Mouse (Mus musculus) MEL (cell line): ENCODE measurements around the gene Col4a1. TPM values are rescaled to one million over a fixed set of nuclear protein-coding genes. Genes with fewer than 3 reads are reported as not detected.

Experiments used
- DNase-seq: peaks from one replicate; pipeline ENCODE4 v3.0.0; 2011; ENCODE audit warnings: low read depth, low spot score
- H3K27ac ChIP-seq: 2 replicates; pipeline ENCODE4 v1.5.1; 2012; ENCODE audit warnings: low read depth, mild to moderate bottlenecking, control low read depth, low read length, moderate library complexity; ENCODE audit not compliant: control insufficient read depth
- H3K27me3 ChIP-seq, 2 experiments: fragments of 150-350 bp in 1 of 2; sonication (generic) in 1 of 2; 2 replicates each; pipeline ENCODE4 v1.6.1; 2012; ENCODE audit warnings: low read length in 2 of 2, mild to moderate bottlenecking in 2 of 2, improper control_type of control experiment in 1 of 2, moderate library complexity in 1 of 2; ENCODE audit not compliant: insufficient read depth in 2 of 2, control insufficient read depth in 1 of 2
- H3K36me3 ChIP-seq, 2 experiments: 2 replicates each; pipeline ENCODE4 v1.6.1; 2012 to 2014; ENCODE audit warnings: low read length in 2 of 2, improper control_type of control experiment in 1 of 2, inconsistent platforms in 1 of 2, mild to moderate bottlenecking in 1 of 2; ENCODE audit not compliant: insufficient read depth in 2 of 2, control insufficient read depth in 1 of 2
- H3K4me1 ChIP-seq, 2 experiments: fragments of 150-350 bp in 1 of 2; sonication (generic) in 1 of 2; 2 replicates each; pipeline ENCODE4 v1.6.1; 2012; ENCODE audit warnings: low read length in 2 of 2, improper control_type of control experiment in 1 of 2, mild to moderate bottlenecking in 1 of 2; ENCODE audit not compliant: insufficient read depth in 2 of 2, control insufficient read depth in 1 of 2
- H3K4me3 ChIP-seq, 2 experiments: fragments of 150-350 bp in 1 of 2; sonication (generic) in 1 of 2; 2 replicates each; pipeline ENCODE4 v1.5.1; 2012; ENCODE audit warnings: low read depth in 2 of 2, low read length in 2 of 2, mild to moderate bottlenecking in 2 of 2, moderate library complexity in 2 of 2, control low read depth in 1 of 2, improper control_type of control experiment in 1 of 2; ENCODE audit not compliant: control insufficient read depth in 1 of 2, insufficient read depth in 1 of 2
- H3K79me2 ChIP-seq: 2 replicates; pipeline ENCODE4 v1.6.1; 2012; ENCODE audit warnings: mild to moderate bottlenecking, low read length, moderate library complexity; ENCODE audit not compliant: control insufficient read depth, poor library complexity, insufficient read depth
- H3K9ac ChIP-seq: 2 replicates; pipeline ENCODE4 v1.6.1; 2012; ENCODE audit warnings: low read depth, mild to moderate bottlenecking, control low read depth, low read length, moderate library complexity; ENCODE audit not compliant: control insufficient read depth, poor library complexity, severe bottlenecking
- H3K9me3 ChIP-seq: fragments of 150-350 bp; sonication (generic); replicated peaks from 2 replicates; pipeline ENCODE4 v1.6.1; 2012; ENCODE audit warnings: mild to moderate bottlenecking, low read length, improper control_type of control experiment, moderate library complexity; ENCODE audit not compliant: insufficient read depth
- CHD1 ChIP-seq: IDR thresholded peaks from 2 replicates; pipeline ENCODE4 v1.6.1; 2012; ENCODE audit warnings: low read depth, mild to moderate bottlenecking, inconsistent platforms, low read length, improper control_type of control experiment
- CHD2 ChIP-seq: IDR thresholded peaks from 2 replicates; pipeline ENCODE4 v1.6.1; 2011; ENCODE audit warnings: low read length, improper control_type of control experiment
- E2F4 ChIP-seq: IDR thresholded peaks from 2 replicates; pipeline ENCODE4 v1.6.1; 2011; ENCODE audit warnings: low read depth, low read length, improper control_type of control experiment, borderline replicate concordance
- ELF1 ChIP-seq: IDR thresholded peaks from 2 replicates; pipeline ENCODE4 v1.6.1; 2014; ENCODE audit warnings: low read depth, mild to moderate bottlenecking, inconsistent platforms, low read length, improper control_type of control experiment, moderate library complexity
- EP300 ChIP-seq, 2 experiments: IDR thresholded peaks; 2 replicates each; pipeline ENCODE4 v1.6.1; 2011; ENCODE audit warnings: improper control_type of control experiment in 2 of 2, low read length in 2 of 2, low read depth in 1 of 2, mild to moderate bottlenecking in 1 of 2
- GABPA ChIP-seq: IDR thresholded peaks from 2 replicates; pipeline ENCODE4 v1.6.1; 2012; ENCODE audit warnings: low read depth, mild to moderate bottlenecking, inconsistent platforms, low read length, improper control_type of control experiment, moderate library complexity
- GATA1 ChIP-seq: IDR thresholded peaks from 2 replicates; pipeline ENCODE4 v1.6.1; 2011; ENCODE audit warnings: low read depth, low read length, improper control_type of control experiment
- HCFC1 ChIP-seq: IDR thresholded peaks from 2 replicates; pipeline ENCODE4 v1.6.1; 2012; ENCODE audit warnings: low read depth, mild to moderate bottlenecking, inconsistent platforms, low read length, improper control_type of control experiment, moderate library complexity
- MAFK ChIP-seq: IDR thresholded peaks from 2 replicates; pipeline ENCODE4 v1.6.1; 2011; ENCODE audit warnings: low read depth, mild to moderate bottlenecking, low read length, improper control_type of control experiment, borderline replicate concordance
- MAX ChIP-seq: IDR thresholded peaks from 2 replicates; pipeline ENCODE4 v1.6.1; 2011; ENCODE audit warnings: low read length, improper control_type of control experiment
- MXI1 ChIP-seq: IDR thresholded peaks from 2 replicates; pipeline ENCODE4 v1.6.1; 2011; ENCODE audit warnings: mild to moderate bottlenecking, low read depth, low read length, improper control_type of control experiment
- MYB ChIP-seq: IDR thresholded peaks from 2 replicates; pipeline ENCODE4 v1.6.1; 2011; ENCODE audit warnings: mild to moderate bottlenecking, low read depth, low read length, improper control_type of control experiment
- MYC ChIP-seq: IDR thresholded peaks from 2 replicates; pipeline ENCODE4 v1.6.1; 2011; ENCODE audit warnings: low read depth, mild to moderate bottlenecking, low read length, improper control_type of control experiment, moderate library complexity
- POLR2A ChIP-seq, 2 experiments: IDR thresholded peaks; 2 replicates each; pipeline ENCODE4 v1.6.1; 2011 to 2012; ENCODE audit warnings: low read length in 2 of 2, mild to moderate bottlenecking in 2 of 2, control low read depth in 1 of 2, improper control_type of control experiment in 1 of 2, low read depth in 1 of 2, moderate library complexity in 1 of 2; ENCODE audit not compliant: control insufficient read depth in 1 of 2, insufficient read depth in 1 of 2, poor library complexity in 1 of 2
- RCOR1 ChIP-seq: IDR thresholded peaks from 2 replicates; pipeline ENCODE4 v1.6.1; 2012; ENCODE audit warnings: low read depth, mild to moderate bottlenecking, inconsistent platforms, low read length, improper control_type of control experiment
- TAL1 ChIP-seq: IDR thresholded peaks from 2 replicates; pipeline ENCODE4 v1.6.1; 2012; ENCODE audit warnings: mild to moderate bottlenecking, inconsistent platforms, low read length, moderate library complexity, mixed read lengths
- TCF12 ChIP-seq: IDR thresholded peaks from 2 replicates; pipeline ENCODE4 v1.6.1; 2014; ENCODE audit warnings: low read depth, mild to moderate bottlenecking, inconsistent platforms, low read length, improper control_type of control experiment, moderate library complexity
- USF2 ChIP-seq, 2 experiments: IDR thresholded peaks; 2 replicates each; pipeline ENCODE4 v1.6.1; 2011 to 2012; ENCODE audit warnings: improper control_type of control experiment in 2 of 2, low read length in 2 of 2, borderline replicate concordance in 1 of 2, inconsistent platforms in 1 of 2, low read depth in 1 of 2, mild to moderate bottlenecking in 1 of 2; ENCODE audit not compliant: insufficient read depth in 1 of 2
- ZC3H11A ChIP-seq: IDR thresholded peaks from 2 replicates; pipeline ENCODE4 v1.6.1; 2012; ENCODE audit warnings: low read depth, mild to moderate bottlenecking, inconsistent platforms, low read length, improper control_type of control experiment
- ZKSCAN1 ChIP-seq: IDR thresholded peaks from 2 replicates; pipeline ENCODE4 v1.6.1; 2012; ENCODE audit warnings: low read depth, mild to moderate bottlenecking, inconsistent platforms, low read length, improper control_type of control experiment, moderate library complexity
- polyA plus RNA-seq, 2 experiments: library from polyadenylated mRNA; stranded (reverse) in 1 of 2; unstranded in 1 of 2; fragments of >175 nt in 1 of 2; fragments of >200 nt in 1 of 2; gene quantifications; 2 replicates each; pipeline versions ENCODE4 v1.2.1 to v1.2.4; 2012; ENCODE audit warnings: low replicate concordance in 2 of 2, low read depth in 1 of 2; ENCODE audit not compliant: insufficient read length in 2 of 2, insufficient read depth in 1 of 2, missing spikeins in 1 of 2
- total RNA-seq: library from RNA; depleted of rRNA; stranded (reverse); fragments of 300-350 nt; gene quantifications from 2 replicates; pipeline ENCODE4 v1.2.3, GENCODE M21; 2012

Gene Col4a1
- total and polyA plus RNA-seq, 3 experiments = 0.31 TPM; not detected in 2

DNA sequence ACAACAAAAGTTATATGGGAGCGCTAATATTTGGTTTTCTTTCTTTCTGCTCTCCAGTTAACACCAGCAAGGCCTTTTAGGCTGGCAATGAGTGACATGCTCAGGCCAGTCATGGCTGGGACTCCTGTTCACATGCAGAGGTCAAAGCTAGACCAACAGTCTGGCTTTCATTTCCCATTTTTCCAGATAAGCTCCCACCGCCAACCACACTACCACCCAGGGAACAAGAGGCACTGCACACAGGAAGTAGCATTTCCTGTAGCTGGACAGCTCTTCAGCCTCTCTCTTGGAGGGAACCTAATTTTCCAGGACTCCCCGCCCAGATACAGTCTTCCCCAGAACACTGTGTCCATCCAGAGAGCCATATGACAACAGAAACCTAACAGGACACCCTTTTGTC, 132.8 kb downstream of the Col4a1 start:
- TF ChIP-seq E2F4 = no peak
- no peak for TF ChIP-seq MXI1
- TF ChIP-seq POLR2A (IDR thresholded peaks at IDR 0.05; ENCODE audit: control insufficient read depth in 1 of 2, insufficient read depth in 1 of 2, low read depth in 1 of 2, low read length in 2 of 2, poor library complexity in 1 of 2) = no peak
- TF ChIP-seq CHD2 = no peak
- no peak for TF ChIP-seq HCFC1
- no peak for TF ChIP-seq GABPA
- no peak for TF ChIP-seq USF2 (IDR thresholded peaks at IDR 0.05; ENCODE audit: borderline replicate concordance in 1 of 2, insufficient read depth in 1 of 2, low read depth in 1 of 2, low read length in 2 of 2)
- TF ChIP-seq GATA1 = no peak
- no peak for TF ChIP-seq CHD1
- no peak for TF ChIP-seq MAFK
- no peak for TF ChIP-seq RCOR1
- TF ChIP-seq MYB = no peak
- no peak for TF ChIP-seq MAX
- no peak for TF ChIP-seq EP300 (IDR thresholded peaks at IDR 0.05; ENCODE audit: low read depth in 1 of 2, low read length in 2 of 2)
- TF ChIP-seq ZC3H11A = no peak
- H3K27me3 ChIP-seq = no peaks in the 10 kb centered on the region
- H3K9ac ChIP-seq = no peak overlapping the region
- no peaks in the 10 kb centered on the region for H3K36me3 ChIP-seq
- H3K4me3 ChIP-seq = no peak overlapping the region
- H3K79me2 ChIP-seq = no peaks in the 10 kb centered on the region
- no peak overlapping the region for H3K27ac ChIP-seq
- no peak for DNase-seq
- H3K9me3 ChIP-seq = no peaks in the 10 kb centered on the region
- no peaks in the 10 kb centered on the region for H3K4me1 ChIP-seq

DNA sequence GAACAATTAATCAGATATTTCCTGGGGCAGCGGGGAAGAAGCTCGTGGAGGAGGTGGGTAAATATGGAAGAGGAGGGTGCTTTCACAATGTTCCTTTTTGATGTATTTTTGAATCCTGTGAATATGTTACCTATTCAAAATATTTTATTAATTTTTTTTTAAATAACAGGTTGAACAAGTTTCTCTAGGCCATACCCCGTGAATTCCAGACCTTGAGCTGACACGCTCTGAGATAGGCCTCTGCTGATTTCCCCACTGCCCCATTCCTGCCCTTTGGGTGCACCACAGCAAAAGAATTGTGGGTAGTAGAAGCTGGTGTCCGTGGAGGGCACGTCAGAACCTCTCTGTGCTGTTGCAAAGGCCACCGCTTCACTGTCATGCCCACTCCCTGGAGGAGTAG, 136.2 kb downstream of the Col4a1 start:
- Histone ChIP-seq H3K27ac (no peak overlapping the region), H3K4me3 (no peak overlapping the region), H3K9me3 (no peaks in the 10 kb centered on the region), H3K27me3 (no peaks in the 10 kb centered on the region), H3K79me2 (no peaks in the 10 kb centered on the region), H3K36me3 (no peaks in the 10 kb centered on the region), H3K4me1 (no peaks in the 10 kb centered on the region), H3K9ac (no peak overlapping the region)
- no peak for DNase-seq
- TF ChIP-seq ZKSCAN1 (no peak), CHD1 (no peak), ELF1 (no peak), TAL1 (no peak), GABPA (no peak), CHD2 (no peak), RCOR1 (no peak), MYC (no peak), EP300 (IDR thresholded peaks at IDR 0.05; ENCODE audit: low read depth in 1 of 2, low read length in 2 of 2) (no peak), USF2 (IDR thresholded peaks at IDR 0.05; ENCODE audit: borderline replicate concordance in 1 of 2, insufficient read depth in 1 of 2, low read depth in 1 of 2, low read length in 2 of 2) (no peak), TCF12 (no peak), MYB (no peak)
